Mouse (Mus musculus): ENCODE measurements around the gene Inpp5e.

Inpp5e gene

GRCm38 (mm10) chr2:26359983-26360382 is 49.0 kb downstream of the Inpp5e start:
- no peak for DNase-seq

- no peak for DNase-seq
These were observed 50.2 kb downstream of the Inpp5e start for GRCm38 (mm10) chr2:26358667-26359320.

GRCm38 (mm10) chr2:26357484-26357883 is 51.5 kb downstream of the Inpp5e start:
- DNase-seq, result no peak

- no peak for DNase-seq
These were observed 52.3 kb downstream of the Inpp5e start for GRCm38 (mm10) chr2:26356678-26357077.

- DNase-seq, result no peak
These were observed 52.8 kb downstream of the Inpp5e start for GRCm38 (mm10) chr2:26356231-26356630.

GRCm38 (mm10) chr2:26354401-26354800 is 54.6 kb downstream of the Inpp5e start:
- peak in 1 of 2 experiments; percentile 8 for DNase-seq

- DNase-seq, result peak in 1 of 2 experiments; percentile 53
These were observed 55.7 kb downstream of the Inpp5e start for GRCm38 (mm10) chr2:26353066-26353980.

GRCm38 (mm10) chr2:26352291-26352910 is 56.6 kb downstream of the Inpp5e start:
- peak; percentile 49 to 66 for DNase-seq

GRCm38 (mm10) chr2:26351358-26352290 is 57.4 kb downstream of the Inpp5e start, which contains the start of gene Dnlz:
TSS of gene Dnlz (minus strand) at chr2:26352110.
- DNase-seq, result peak; percentile 89 to 97

- DNase-seq, result no peak
These were observed 60.8 kb downstream of the Inpp5e start for GRCm38 (mm10) chr2:26348241-26348640.
